Comparison of ENCODE assay signal across 13 mouse cellular contexts in the genomic region with DNA sequence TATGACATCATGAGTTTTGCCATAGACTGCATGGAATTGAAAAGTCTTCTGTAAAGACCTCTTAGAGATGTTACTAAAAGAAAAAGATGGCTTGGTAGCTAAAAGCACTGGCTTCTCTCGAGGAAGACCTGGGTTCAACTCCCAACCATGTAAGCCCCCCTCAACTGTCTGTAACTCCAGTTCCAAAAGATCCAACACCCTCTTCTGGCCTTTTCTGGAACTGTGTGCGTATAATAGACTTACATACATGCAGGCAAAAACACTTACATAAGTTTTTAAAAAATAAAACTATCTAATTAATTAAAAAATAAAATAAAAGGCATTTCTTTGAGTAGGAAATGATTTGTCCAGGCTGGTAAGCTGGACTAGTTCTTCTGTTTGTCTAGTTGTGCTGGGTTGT.
DNase-seq lines count a peak whose midpoint lies in the region; ATAC-seq and TF ChIP-seq lines count a peak whose summit lies in the region.
"Had no signal": no experiment of that assay in that cellular context is flagged by ENCODE, and none has a peak within 500 bp of the region (broad histone marks: within the 10 kb centered on the region; RNA-seq: fewer than 3 reads in every experiment).

No protein-coding gene starts in this region.

- in situ Hi-C loops in CH12.LX (cut with MboI; ENCODE audit: low pct_ligation_motif_present, low pct_unique_long_range_greater_than_20kb, low sequenced_read_pairs), result no loop called here

- TF ChIP-seq POLR2A in CH12.LX (IDR thresholded peaks at IDR 0.05; ENCODE audit: low read depth, low read length), result no peak
- TF ChIP-seq POLR2A in small intestine, adult 2 months (IDR thresholded peaks at IDR 0.05; ENCODE audit: low read depth, low read length), result no peak

- H3K27me3 ChIP-seq in kidney, postnatal 0 days (ENCODE audit: insufficient read depth, low read length), result no peaks in the 10 kb centered on the region
- no peaks in the 10 kb centered on the region for H3K27me3 ChIP-seq in CH12.LX (replicated peaks)
- no peaks in the 10 kb centered on the region for H3K27me3 ChIP-seq in embryonic facial prominence, embryonic 10.5 days (replicated peaks; ENCODE audit: low read depth, poor library complexity, severe bottlenecking)
- no peaks in the 10 kb centered on the region for H3K27me3 ChIP-seq in small intestine, adult 2 months (ENCODE audit: control insufficient read depth, insufficient read depth, low read length)
- H3K27me3 ChIP-seq: liver, embryonic 15.5 days; neural tube, embryonic 13.5 days had no signal

- no peak for DNase-seq in kidney, postnatal 0 days (ENCODE audit: low spot score)
- no peak for DNase-seq in kidney, adult 9 months
- no peak for DNase-seq in CH12.LX (ENCODE audit: extremely low read depth)
- no peak for DNase-seq in embryonic facial prominence, embryonic 10.5 days (ENCODE audit: low spot score)
- DNase-seq in left cerebral cortex, adult 8-10 months (ENCODE audit: low spot score in 2 of 2), result no peak
- DNase-seq in gastrocnemius, postnatal 25 days, result no peak
- DNase-seq: cerebellum, postnatal 10 days; kidney, postnatal 36 days; midbrain, embryonic 14.5 days had no signal

- WGBS in kidney, postnatal 0 days, result 93% methylated on average over 2 of the region's 2 CpGs
- WGBS in embryonic facial prominence, embryonic 10.5 days, result 84% methylated on average over 2 of the region's 2 CpGs
- WGBS in small intestine, adult 2 months, result 87% methylated on average over 2 of the region's 2 CpGs

- no peaks in the 10 kb centered on the region for H3K36me3 ChIP-seq in kidney, postnatal 0 days (ENCODE audit: insufficient read depth, low read length)
- no peaks in the 10 kb centered on the region for H3K36me3 ChIP-seq in CH12.LX (replicated peaks in 1 of 2; ENCODE audit: control insufficient read depth in 1 of 2, insufficient read depth in 1 of 2, low read length in 1 of 2)
- no peaks in the 10 kb centered on the region for H3K36me3 ChIP-seq in embryonic facial prominence, embryonic 10.5 days (replicated peaks)
- no peaks in the 10 kb centered on the region for H3K36me3 ChIP-seq in small intestine, adult 2 months (ENCODE audit: control insufficient read depth, insufficient read depth, low read length)
- H3K36me3 ChIP-seq: heart, embryonic 10.5 days; liver, embryonic 15.5 days; neural tube, embryonic 13.5 days had no signal

- H3K9me3 ChIP-seq in kidney, postnatal 0 days (replicated peaks; ENCODE audit: low read length), result no peaks in the 10 kb centered on the region
- H3K9me3 ChIP-seq in CH12.LX (replicated peaks; ENCODE audit: low read length), result no peaks in the 10 kb centered on the region
- no peaks in the 10 kb centered on the region for H3K9me3 ChIP-seq in embryonic facial prominence, embryonic 10.5 days
- H3K9me3 ChIP-seq: heart, embryonic 10.5 days; liver, embryonic 15.5 days; neural tube, embryonic 13.5 days had no signal

- H3K4me3 ChIP-seq in kidney, postnatal 0 days (replicated peaks; ENCODE audit: low read depth, low read length), result no peak overlapping the region
- no peak overlapping the region for H3K4me3 ChIP-seq in CH12.LX (replicated peaks in 1 of 3; ENCODE audit: low read depth in 2 of 3, low read length in 2 of 3, poor library complexity in 1 of 3)
- no peak overlapping the region for H3K4me3 ChIP-seq in embryonic facial prominence, embryonic 10.5 days
- H3K4me3 ChIP-seq in small intestine, adult 2 months (ENCODE audit: low read depth, low read length), result no peak overlapping the region
- H3K4me3 ChIP-seq: heart, embryonic 10.5 days; liver, embryonic 15.5 days; neural tube, embryonic 13.5 days had no signal

- H3K27ac ChIP-seq in kidney, postnatal 0 days, result peak overlapping the region; percentile 15; the same call in 1 of the 2 replicates
- no peak overlapping the region for H3K27ac ChIP-seq in CH12.LX (ENCODE audit: insufficient read depth, low read depth)
- H3K27ac ChIP-seq in embryonic facial prominence, embryonic 10.5 days (replicated peaks), result peak overlapping the region; percentile 77
- 0 out of 2 replicates have a peak overlapping the region, but pooled peaks have one; percentile 18 for H3K27ac ChIP-seq in small intestine, adult 2 months (ENCODE audit: insufficient read depth, low read depth, low read length)
- H3K27ac ChIP-seq: heart, embryonic 10.5 days; liver, embryonic 15.5 days; neural tube, embryonic 13.5 days had no signal

- H3K9ac ChIP-seq in kidney, postnatal 0 days (ENCODE audit: low read depth, low read length), result no peak overlapping the region
- H3K9ac ChIP-seq in CH12.LX (ENCODE audit: insufficient read depth, low read depth), result no peak overlapping the region
- H3K9ac ChIP-seq: liver, embryonic 15.5 days; neural tube, embryonic 13.5 days had no signal

- peaks cover 20% of the 10 kb centered on the region for H3K4me1 ChIP-seq in kidney, postnatal 0 days (replicated peaks; ENCODE audit: insufficient read depth, low read length)
- peaks cover 7 to 36% of the 10 kb centered on the region in 2 experiments; a peak in 3 of 4 replicates for H3K4me1 ChIP-seq in CH12.LX (ENCODE audit: control insufficient read depth in 1 of 2, insufficient read depth in 2 of 2)
- peaks cover 78% of the 10 kb centered on the region for H3K4me1 ChIP-seq in embryonic facial prominence, embryonic 10.5 days
- no peaks in the 10 kb centered on the region; the same call in none of the 2 replicates for H3K4me1 ChIP-seq in small intestine, adult 2 months (ENCODE audit: control insufficient read depth, insufficient read depth, insufficient read length, low read length)

- dilution Hi-C loops in CH12.LX (cut with MboI; ENCODE audit: extremely low pct_ligation_motif_present, extremely low pct_unique_long_range_greater_than_20kb, low sequenced_read_pairs), result no loop called here

- H3K4me2 ChIP-seq in kidney, postnatal 0 days (ENCODE audit: low read length), result no peak overlapping the region
- H3K4me2 ChIP-seq in CH12.LX (ENCODE audit: insufficient read depth, low read depth, poor library complexity, severe bottlenecking), result no peak overlapping the region
- H3K4me2 ChIP-seq: liver, embryonic 15.5 days; neural tube, embryonic 13.5 days had no signal

- peak; percentile 36; the same call in 1 of the 2 replicates for TF ChIP-seq CTCF in kidney, postnatal 0 days (IDR thresholded peaks at IDR 0.05; ENCODE audit: low read depth)
- TF ChIP-seq CTCF in CH12.LX (conservative IDR thresholded peaks at IDR 0.05 in 1 of 2, IDR thresholded peaks at IDR 0.05 in 1 of 2; ENCODE audit: low read depth in 2 of 2, low read length in 2 of 2), result peak in 1 of 2 experiments; percentile 51; a peak in 2 of 4 replicates
- TF ChIP-seq CTCF in small intestine, adult 2 months (IDR thresholded peaks at IDR 0.05; ENCODE audit: extremely low read depth, insufficient read length, insufficient replicate concordance, low read depth, low read length), result no peak

- no peak for ATAC-seq in kidney, postnatal 0 days (replicated peaks; ENCODE audit: low FRiP score, low read depth)

- no peaks in the 10 kb centered on the region for H3K79me2 ChIP-seq in CH12.LX (replicated peaks; ENCODE audit: control insufficient read depth, extremely low read depth, insufficient read depth, poor library complexity, severe bottlenecking)

- TF ChIP-seq EP300 in CH12.LX (IDR thresholded peaks at IDR 0.05; ENCODE audit: low read length), result no peak

- TF ChIP-seq RAD21 in CH12.LX (IDR thresholded peaks at IDR 0.05; ENCODE audit: low read depth, low read length), result peak; percentile 41

TF ChIP-seq in CH12.LX, 34 proteins besides CTCF, POLR2A, EP300 and RAD21:
- TF ChIP-seq SIN3A (IDR thresholded peaks at IDR 0.05; ENCODE audit: low read length), result no peak
- peak; percentile 50 for TF ChIP-seq SMC3 (IDR thresholded peaks at IDR 0.05; ENCODE audit: low read depth, low read length)
TF ChIP-seq in CH12.LX: peak in this region for 1.
